Mouse (Mus musculus) neural tube, embryonic 14.5 days (tissue): Measurements from ENCODE around the gene Fabp2. TPM values are rescaled to one million over a fixed set of nuclear protein-coding genes. Genes with fewer than 3 reads are reported as not detected.

Experiments used
- ATAC-seq: fragments of 200-750 bp; cut with Nextera tagmentation; 2 replicates; pipeline ENCODE4 v1.8.0; 2017; ENCODE audit warnings: low read depth, mild to moderate bottlenecking, moderate TSS enrichment, moderate library complexity
- H3K27ac ChIP-seq: fragments of 300-500 bp; sonication (generic); 2 replicates; pipeline ENCODE4 v1.5.1; 2014; ENCODE audit warnings: low read depth, mild to moderate bottlenecking, control low read depth, low read length, moderate library complexity, mixed read lengths
- H3K27me3 ChIP-seq: fragments of 300-500 bp; sonication (generic); 2 replicates; pipeline ENCODE4 v1.6.1; 2014; ENCODE audit warnings: low read length; ENCODE audit not compliant: control insufficient read depth, insufficient read depth
- H3K36me3 ChIP-seq: fragments of 300-500 bp; sonication (generic); 2 replicates; pipeline ENCODE4 v1.6.1; 2014; ENCODE audit warnings: low read length, mixed read lengths; ENCODE audit not compliant: control insufficient read depth, insufficient read depth
- H3K4me1 ChIP-seq: fragments of 300-500 bp; sonication (generic); 2 replicates; pipeline ENCODE4 v1.6.1; 2014; ENCODE audit warnings: low read length; ENCODE audit not compliant: control insufficient read depth, insufficient read depth
- H3K4me2 ChIP-seq: fragments of 300-500 bp; sonication (generic); 2 replicates; pipeline ENCODE4 v1.6.1; 2014; ENCODE audit warnings: mild to moderate bottlenecking, low read depth, low read length, control low read depth
- H3K4me3 ChIP-seq: fragments of 300-500 bp; sonication (generic); 2 replicates; pipeline ENCODE4 v1.5.1; 2014; ENCODE audit warnings: low read depth, low read length, control low read depth, mixed read lengths
- H3K9ac ChIP-seq: fragments of 300-500 bp; sonication (generic); replicated peaks from 2 replicates; pipeline ENCODE4 v1.6.1; 2014; ENCODE audit warnings: low read depth, mild to moderate bottlenecking, control low read depth, low read length, mixed read lengths
- H3K9me3 ChIP-seq: fragments of 300-500 bp; sonication (generic); 2 replicates; pipeline ENCODE4 v1.6.1; 2016; ENCODE audit warnings: low read length; ENCODE audit not compliant: control insufficient read depth
- WGBS: fragments of 180-500 bp; shearing (Covaris S2); extraction: QIAGEN DNeasy Blood & Tissue Kit; methylation state at CpG from one replicate; pipeline ENCODE4 v1.1.7; 2014; 5-methylcytosine and 5-hydroxymethylcytosine counted together
- polyA plus RNA-seq: library from polyadenylated mRNA; unstranded; fragments of >200 nt; fragmentation: Nextera tagmentation; extraction: Ambion mirVana; gene quantifications from 2 replicates; pipeline ENCODE4 v1.2.1, GENCODE M21; 2014

Fabp2 gene
- polyA plus RNA-seq, 1 experiment from 2014 or later, result not detected

DNA sequence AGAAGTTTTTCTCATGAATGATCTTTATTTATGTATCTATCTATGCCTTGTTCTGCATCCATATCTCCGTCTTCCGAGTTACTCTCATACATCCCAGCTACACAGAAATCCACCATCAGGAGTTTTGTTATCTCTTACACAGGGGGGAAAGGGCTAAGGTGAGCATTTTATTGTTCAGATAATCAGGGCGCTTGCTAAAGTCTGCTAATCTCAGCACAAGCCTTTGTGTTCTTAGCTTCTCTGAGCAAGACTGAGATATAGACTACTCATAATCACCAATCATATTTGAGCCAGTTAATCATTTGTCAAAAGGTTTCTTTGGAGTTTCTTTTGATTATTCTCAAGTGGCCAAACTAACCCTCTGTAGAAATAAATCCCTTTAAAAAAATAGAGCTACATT, 17.3 kb upstream of the Fabp2 start:
- Histone ChIP-seq H3K9me3 (no peaks in the 10 kb centered on the region), H3K27ac (no peak overlapping the region), H3K27me3 (no peaks in the 10 kb centered on the region), H3K36me3 (no peaks in the 10 kb centered on the region), H3K4me2 (no peak overlapping the region), H3K4me1 (no peaks in the 10 kb centered on the region), H3K9ac (no peak overlapping the region), H3K4me3 (no peak overlapping the region)
- no peak for ATAC-seq
- 93% methylated on average over 3 of the region's 3 CpGs for WGBS

DNA sequence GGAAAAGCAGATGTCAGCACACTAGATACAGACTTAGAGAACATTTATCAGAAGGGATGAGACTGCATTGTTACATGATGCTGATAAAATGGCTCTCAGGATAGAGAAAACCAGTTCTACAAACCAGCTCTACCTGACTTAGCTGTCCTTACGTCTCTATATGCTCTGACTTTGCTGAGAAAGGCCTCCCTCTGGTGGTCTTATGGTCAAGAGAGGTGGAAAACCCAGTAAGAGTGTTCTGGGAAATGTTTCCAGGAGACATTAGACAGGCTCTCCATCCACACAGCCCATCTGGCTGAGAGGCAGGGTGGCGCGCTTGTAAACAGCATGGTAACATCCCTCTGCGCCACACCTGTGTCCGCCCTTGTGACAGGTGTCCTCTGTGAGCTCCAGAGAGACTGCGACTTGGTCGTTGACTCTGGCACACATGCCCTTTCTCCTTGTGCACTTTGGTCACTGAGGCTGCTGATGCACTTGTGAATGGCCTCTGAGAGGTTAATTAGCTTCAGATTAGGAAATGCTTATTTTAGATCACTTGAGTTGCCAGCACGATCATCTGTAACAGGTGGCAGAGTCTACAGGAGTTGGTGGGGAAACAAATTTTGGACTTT, 16.1 kb upstream of the Fabp2 start:
- H3K27ac ChIP-seq, result no peak overlapping the region
- no peaks in the 10 kb centered on the region for H3K36me3 ChIP-seq
- H3K9me3 ChIP-seq, result no peaks in the 10 kb centered on the region
- H3K4me1 ChIP-seq, result no peaks in the 10 kb centered on the region
- H3K4me3 ChIP-seq, result no peak overlapping the region
- no peak overlapping the region for H3K9ac ChIP-seq
- no peak for ATAC-seq
- H3K27me3 ChIP-seq, result no peaks in the 10 kb centered on the region
- no peak overlapping the region for H3K4me2 ChIP-seq
- 92% methylated on average over 8 of the region's 8 CpGs for WGBS

DNA sequence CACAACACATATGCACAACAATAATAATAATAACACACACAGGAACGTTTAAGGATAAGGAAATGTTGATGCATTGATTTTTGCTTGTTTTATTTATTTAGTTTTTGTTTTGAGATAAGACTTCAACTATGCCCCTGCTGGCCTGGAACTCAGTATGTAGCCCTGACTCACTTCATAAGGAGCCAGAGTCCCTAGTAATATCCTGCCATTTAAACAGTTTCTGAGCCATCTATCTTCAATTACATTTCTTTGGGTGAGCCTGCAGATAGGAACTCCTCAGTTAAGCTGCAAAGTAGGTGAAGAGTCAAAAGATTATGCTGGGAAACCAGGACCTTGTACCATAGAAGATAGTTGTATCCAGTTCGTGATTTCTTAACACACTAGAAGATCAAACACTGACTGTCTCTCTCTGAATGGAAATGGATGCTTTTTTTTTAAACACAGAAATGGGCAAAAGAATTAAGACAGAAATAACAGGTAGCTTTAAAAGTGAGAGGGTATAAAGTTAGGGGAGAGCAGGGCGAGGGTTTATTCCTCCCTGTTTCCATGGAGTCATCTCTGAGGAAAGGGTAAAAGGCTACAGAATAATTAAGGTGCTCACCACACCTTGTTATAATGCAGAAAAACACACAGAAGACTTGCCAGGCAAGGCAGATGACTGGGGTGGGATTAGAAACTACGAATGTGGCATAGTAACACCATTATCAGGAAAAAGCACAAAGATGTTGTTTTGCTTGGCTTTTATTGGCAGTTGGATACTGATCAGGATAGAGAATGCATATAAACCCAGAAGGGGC, 7.2 kb upstream of the Fabp2 start:
- H3K9me3 ChIP-seq, result no peaks in the 10 kb centered on the region
- H3K4me1 ChIP-seq, result no peaks in the 10 kb centered on the region
- WGBS, result 87% methylated on average over 4 of the region's 4 CpGs
- no peak overlapping the region for H3K4me3 ChIP-seq
- ATAC-seq, result no peak
- H3K27me3 ChIP-seq, result no peaks in the 10 kb centered on the region
- no peak overlapping the region for H3K9ac ChIP-seq
- no peak overlapping the region for H3K27ac ChIP-seq
- no peaks in the 10 kb centered on the region for H3K36me3 ChIP-seq
- no peak overlapping the region for H3K4me2 ChIP-seq

DNA sequence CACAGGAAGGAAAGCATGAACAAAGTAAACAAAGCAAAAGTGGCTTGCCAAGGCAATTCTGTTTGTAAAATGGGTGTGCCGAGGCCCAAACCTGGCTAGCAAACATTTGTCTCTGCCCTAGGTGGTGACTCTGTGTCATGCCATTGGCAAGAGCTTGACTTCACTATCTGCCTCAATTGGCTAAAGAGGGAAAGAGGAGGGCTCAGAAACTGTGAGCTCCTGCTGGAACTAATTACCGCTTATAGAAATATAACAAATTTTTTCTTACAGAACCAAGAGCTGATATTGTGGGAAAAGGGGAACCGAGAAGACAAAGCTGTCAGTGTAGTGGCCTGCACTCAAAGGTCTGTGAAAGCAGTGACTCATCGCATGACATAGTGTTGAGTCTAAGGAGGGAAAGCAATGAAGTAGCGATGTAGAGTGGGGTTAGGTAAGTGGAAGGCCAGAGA, 6.5 kb upstream of the Fabp2 start:
- H3K4me2 ChIP-seq, result no peak overlapping the region
- no peak for ATAC-seq
- H3K9ac ChIP-seq, result no peak overlapping the region
- 90% methylated on average over 5 of the region's 5 CpGs for WGBS
- H3K4me1 ChIP-seq, result no peaks in the 10 kb centered on the region
- no peak overlapping the region for H3K27ac ChIP-seq
- H3K4me3 ChIP-seq, result no peak overlapping the region
- no peaks in the 10 kb centered on the region for H3K9me3 ChIP-seq
- no peaks in the 10 kb centered on the region for H3K36me3 ChIP-seq
- H3K27me3 ChIP-seq, result no peaks in the 10 kb centered on the region

DNA sequence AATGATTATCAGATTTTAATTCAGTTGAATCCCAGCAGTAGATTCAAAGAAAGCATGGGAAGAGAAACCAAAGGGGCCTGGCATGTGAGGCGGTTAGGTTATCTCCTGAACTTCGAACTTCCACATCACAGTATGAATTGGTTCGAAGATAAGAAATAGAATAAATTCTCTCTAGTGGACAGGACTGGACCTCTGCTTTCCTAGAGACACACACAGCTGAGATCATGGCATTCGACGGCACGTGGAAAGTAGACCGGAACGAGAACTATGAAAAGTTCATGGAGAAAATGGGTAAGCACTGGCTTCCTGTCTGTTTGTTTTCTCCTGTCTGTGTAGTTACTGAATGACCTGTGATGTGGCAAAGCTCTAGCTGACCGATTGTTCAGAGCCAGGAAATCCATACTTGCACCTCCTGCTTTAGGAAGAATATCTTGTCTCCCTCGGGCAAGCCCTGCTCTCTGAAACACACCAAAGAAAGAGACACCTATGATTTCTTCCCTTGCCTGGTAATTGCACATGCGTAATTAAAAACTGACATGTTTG, 388 bp downstream of the Fabp2 start:
- no peak for ATAC-seq
- WGBS, result 93% methylated on average over 11 of the region's 11 CpGs
- Histone ChIP-seq H3K4me2 (no peak overlapping the region), H3K9me3 (no peaks in the 10 kb centered on the region), H3K4me1 (no peaks in the 10 kb centered on the region), H3K27ac (no peak overlapping the region), H3K4me3 (no peak overlapping the region), H3K9ac (no peak overlapping the region), H3K36me3 (no peaks in the 10 kb centered on the region), H3K27me3 (no peaks in the 10 kb centered on the region)

DNA sequence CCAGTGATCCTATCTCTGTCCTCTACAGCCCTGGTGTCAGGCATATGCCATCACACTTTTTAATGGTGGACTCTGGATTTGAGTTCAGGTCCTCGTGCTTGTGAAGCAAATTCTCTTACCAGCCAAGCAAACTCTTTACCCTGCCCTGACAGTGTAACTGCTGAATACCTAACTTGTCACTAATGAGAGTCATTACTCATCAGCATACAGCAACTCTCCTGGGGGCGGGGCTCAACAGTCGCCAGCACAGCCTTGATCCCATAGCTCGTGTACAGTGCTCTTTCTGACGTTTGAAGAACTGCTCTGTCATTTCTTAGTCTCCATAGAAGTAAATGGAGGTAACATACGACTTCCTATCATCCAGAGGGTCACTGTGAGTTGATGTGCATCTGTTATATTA, 3.4 kb downstream of the Fabp2 start:
- Histone ChIP-seq H3K4me3 (no peak overlapping the region), H3K9me3 (no peaks in the 10 kb centered on the region), H3K36me3 (no peaks in the 10 kb centered on the region), H3K27me3 (no peaks in the 10 kb centered on the region), H3K4me1 (no peaks in the 10 kb centered on the region), H3K27ac (no peak overlapping the region), H3K9ac (no peak overlapping the region), H3K4me2 (no peak overlapping the region)
- 64% methylated on average over 6 of the region's 6 CpGs for WGBS
- no peak for ATAC-seq

DNA sequence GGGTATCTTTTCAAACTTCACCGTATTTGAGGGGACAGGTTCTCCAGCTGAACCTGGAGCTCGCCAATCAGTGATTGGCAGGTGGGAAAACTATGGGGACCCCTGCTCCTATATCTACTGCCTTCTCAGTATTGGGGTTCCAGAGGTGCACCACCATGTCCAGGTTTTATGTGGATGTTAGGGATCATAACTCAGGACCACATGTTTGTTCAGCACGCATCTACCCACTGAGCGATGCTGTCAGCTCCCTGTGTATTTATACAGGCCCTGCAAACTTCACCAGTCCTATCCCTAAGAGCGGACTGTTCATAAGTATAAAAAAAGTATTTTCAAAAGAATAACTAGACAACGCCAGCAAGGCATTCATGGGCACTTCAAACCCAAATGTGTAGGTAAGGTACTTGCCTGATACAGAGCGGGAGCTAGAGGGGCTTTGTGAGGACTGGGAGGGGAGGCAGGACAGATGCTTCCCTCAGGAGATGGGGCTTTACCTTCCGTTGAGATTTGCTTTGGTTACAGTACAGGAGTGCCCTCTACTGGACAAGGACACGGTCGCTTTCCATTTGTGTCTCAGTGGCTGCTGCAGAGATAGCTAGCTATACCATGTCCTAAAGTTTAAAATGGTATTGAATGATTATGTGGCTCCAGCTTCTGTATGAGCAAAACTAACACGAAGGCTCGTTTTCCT, 9.0 kb downstream of the Fabp2 start:
- no peak overlapping the region for H3K4me3 ChIP-seq
- no peak overlapping the region for H3K9ac ChIP-seq
- peak; percentile 77; the same call in 1 of the 2 replicates for ATAC-seq
- no peak overlapping the region for H3K4me2 ChIP-seq
- H3K4me1 ChIP-seq, result no peaks in the 10 kb centered on the region
- H3K36me3 ChIP-seq, result no peaks in the 10 kb centered on the region
- H3K9me3 ChIP-seq, result no peaks in the 10 kb centered on the region
- no peaks in the 10 kb centered on the region for H3K27me3 ChIP-seq
- H3K27ac ChIP-seq, result no peak overlapping the region
- 46% methylated on average over 12 of the region's 12 CpGs for WGBS

DNA sequence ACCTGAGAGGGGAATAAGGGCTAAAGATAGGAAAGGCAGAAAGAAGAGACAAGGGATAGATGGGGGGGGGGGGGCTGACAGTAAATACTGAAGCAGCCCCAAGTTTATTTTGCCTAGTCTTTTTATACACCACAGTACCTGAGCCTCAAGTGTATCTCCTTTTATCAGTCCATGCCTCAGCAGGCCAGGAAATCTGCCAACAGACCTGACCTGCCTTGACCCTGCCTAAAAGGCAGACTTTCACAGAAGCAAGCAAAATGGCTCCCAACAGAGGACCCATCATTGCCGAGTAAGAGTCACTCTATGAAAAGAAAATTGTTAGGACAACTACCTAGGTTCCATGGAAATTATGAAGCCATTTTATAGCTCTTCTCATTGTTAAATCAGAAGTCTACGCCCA, 13.0 kb downstream of the Fabp2 start:
- Histone ChIP-seq H3K27me3 (no peaks in the 10 kb centered on the region), H3K4me2 (no peak overlapping the region), H3K4me3 (no peak overlapping the region), H3K9me3 (no peaks in the 10 kb centered on the region), H3K27ac (no peak overlapping the region), H3K9ac (no peak overlapping the region), H3K4me1 (no peaks in the 10 kb centered on the region), H3K36me3 (no peaks in the 10 kb centered on the region)
- 86% methylated on average over 2 of the region's 2 CpGs for WGBS
- ATAC-seq, result no peak

DNA sequence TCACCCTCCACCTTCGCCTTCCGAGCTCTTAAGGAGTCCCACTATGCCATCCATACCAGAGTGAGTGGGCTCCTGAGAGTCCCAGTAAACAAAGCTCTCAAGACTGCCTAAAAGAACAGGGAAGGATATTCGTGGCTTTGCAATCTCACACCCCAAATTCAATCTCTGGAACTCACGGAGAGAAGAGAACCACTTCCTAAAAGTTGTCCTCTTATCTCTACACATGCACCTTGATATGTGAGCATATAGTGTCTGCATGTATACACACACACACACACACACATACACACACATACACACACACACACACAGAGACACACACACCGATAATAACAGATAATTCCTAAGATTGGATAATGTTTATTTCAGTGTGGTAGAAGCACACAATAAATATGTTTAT, 20.6 kb downstream of the Fabp2 start:
- no peaks in the 10 kb centered on the region for H3K36me3 ChIP-seq
- 81% methylated on average over 5 of the region's 5 CpGs for WGBS
- no peak overlapping the region for H3K9ac ChIP-seq
- H3K4me1 ChIP-seq, result no peaks in the 10 kb centered on the region
- no peaks in the 10 kb centered on the region for H3K9me3 ChIP-seq
- no peak for ATAC-seq
- H3K27ac ChIP-seq, result no peak overlapping the region
- no peak overlapping the region for H3K4me3 ChIP-seq
- H3K4me2 ChIP-seq, result no peak overlapping the region
- H3K27me3 ChIP-seq, result no peaks in the 10 kb centered on the region
